Mouse (Mus musculus) subcutaneous adipose tissue, adult 2 months (tissue): ENCODE measurements around the gene Mcub. TPM values are rescaled to one million over a fixed set of nuclear protein-coding genes. Genes with fewer than 3 reads are reported as not detected.

Source experiments
- polyA plus RNA-seq: library from polyadenylated mRNA; depleted of rRNA; stranded (reverse); fragments of >200 nt; gene quantifications from 2 replicates; pipeline ENCODE4 v1.2.3, GENCODE M21; 2012; ENCODE audit warnings: low replicate concordance; rRNA removed

The Mcub gene
- polyA plus RNA-seq = 7.3 and 13.9 TPM in 2 replicates

DNA sequence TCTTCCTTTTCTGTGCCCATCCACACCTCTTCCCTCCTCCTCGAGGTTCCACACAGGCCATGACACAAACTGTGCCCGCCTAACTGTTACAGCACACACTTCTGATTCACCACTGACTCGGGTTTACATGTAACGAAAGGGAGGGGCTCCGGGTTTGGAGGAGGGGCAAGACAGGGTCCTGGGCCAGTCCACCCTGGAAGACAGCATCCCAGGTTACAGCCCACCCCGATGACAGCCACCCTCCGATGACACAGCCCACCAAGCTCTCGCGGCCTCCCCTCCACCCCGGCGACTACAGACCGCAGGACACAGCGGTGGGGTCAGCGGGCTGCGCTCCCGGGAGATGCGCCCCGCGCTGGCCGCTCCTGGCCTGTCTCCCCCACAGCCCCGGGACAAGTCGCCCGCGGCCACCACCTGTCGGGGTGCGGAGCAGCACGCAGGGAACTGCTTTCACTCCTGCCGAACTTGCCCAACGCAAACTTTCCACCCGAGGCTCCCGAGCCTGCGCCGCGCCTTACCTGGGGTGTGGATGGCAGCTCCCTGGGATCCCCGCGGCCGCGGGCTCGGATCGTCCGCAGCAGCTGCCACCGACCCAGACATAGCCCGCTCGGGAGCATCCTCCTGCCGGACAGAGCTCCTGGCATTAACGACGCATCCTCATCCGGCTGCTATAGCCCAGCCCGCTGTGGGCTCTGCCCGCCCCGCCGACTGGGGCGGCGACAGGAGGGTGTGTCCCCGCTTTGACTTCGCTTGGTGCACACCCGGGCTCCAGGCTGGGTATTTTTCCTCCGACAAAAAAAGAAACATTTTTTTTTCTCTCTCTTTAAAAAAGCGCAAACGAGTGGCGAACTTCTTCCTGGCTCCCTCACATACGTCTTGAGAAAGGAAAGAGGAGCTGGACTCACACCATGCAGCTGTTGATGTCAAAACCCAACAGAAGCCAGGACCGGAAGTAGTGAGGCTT lies at the start of gene Mcub:
Gene Mcub (minus strand): TSS at position 775 of the 964 bp plus-strand sequence.

DNA sequence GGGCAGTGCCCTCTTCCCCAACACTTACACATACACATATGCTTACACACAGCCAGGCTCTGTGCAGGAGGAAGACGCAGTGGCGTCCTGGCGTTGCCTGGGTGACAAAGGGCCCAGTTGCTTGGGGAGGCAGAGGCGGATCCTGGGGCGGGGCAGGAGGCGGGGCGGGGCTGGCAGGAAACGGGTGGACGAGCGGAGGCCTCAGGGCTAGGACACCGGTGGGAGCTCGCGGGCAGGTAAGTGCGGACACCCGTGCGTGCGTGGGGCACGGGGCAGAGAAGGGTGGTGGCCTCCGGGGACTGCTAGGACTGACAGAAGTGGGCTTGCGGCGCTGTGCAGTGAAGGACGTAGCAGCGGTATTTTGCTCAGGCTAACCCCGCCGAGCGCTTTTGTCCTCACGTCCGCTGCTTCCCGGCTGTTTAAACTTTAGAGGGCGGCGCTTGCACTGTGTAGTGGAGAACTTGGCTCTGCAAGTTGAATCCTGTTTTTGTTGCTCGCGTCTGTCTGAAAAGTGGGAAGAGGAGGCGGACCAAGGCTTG lies 68.7 kb downstream of the Mcub start, which contains the start of gene Casp6:
Gene Casp6 (plus strand): TSS at position 155 of the 539 bp plus-strand sequence.

DNA sequence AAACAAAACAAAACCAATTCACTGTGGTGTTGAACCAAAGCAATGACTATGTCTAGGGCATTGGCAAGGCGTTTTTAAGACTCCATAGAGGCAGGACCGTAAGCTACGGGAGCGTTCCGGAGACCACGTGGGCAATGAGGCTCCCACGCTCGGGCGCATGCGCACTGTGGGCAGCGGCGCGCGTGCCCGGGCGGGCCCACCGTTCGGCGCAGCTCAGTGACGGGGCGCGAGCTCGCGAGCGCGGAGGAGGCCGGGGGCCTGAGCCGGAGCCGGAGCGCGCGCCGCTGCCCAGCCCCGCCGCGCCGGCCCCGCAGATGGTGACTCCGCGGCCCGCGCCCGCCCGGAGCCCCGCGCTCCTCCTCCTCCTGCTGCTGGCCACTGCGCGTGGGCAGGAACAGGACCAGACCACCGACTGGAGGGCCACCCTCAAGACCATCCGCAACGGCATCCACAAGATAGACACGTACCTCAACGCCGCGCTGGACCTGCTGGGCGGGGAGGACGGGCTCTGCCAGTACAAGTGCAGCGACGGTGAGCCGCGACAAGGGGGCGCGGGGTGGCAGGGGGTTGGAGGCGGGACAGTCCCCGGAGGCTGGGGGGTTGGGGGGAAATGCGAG lies 91.5 kb downstream of the Mcub start, which contains the start of gene Pla2g12a:
Gene Pla2g12a (plus strand): TSS at position 202 of the 617 bp plus-strand sequence.

Other genes with a start within 250 kb of the Mcub start
- gene Egf, start 214.9 kb downstream of the Mcub start, polyA plus RNA-seq = 0.98 and 4.6 TPM in 2 replicates
- gene Lrit3, start 166.2 kb downstream of the Mcub start, polyA plus RNA-seq = not detected in 2 replicates
- gene Rrh, start 147.6 kb downstream of the Mcub start, polyA plus RNA-seq = 0.10 TPM in 1 of 2 replicates, not detected in the other
- 11.7 and 37.4 TPM in 2 replicates for gene Gar1, start 138.8 kb downstream of the Mcub start, polyA plus RNA-seq
- 0.85 and 11.9 TPM in 2 replicates for gene Cfi, start 134.3 kb downstream of the Mcub start, polyA plus RNA-seq
- gene Pla2g12a, start 91.6 kb downstream of the Mcub start, polyA plus RNA-seq = 63.5 and 83.3 TPM in 2 replicates
- 32.5 and 44.0 TPM in 2 replicates for gene Casp6, start 68.8 kb downstream of the Mcub start, polyA plus RNA-seq
- 56.6 and 76.3 TPM in 2 replicates for gene Sec24b, start 91.3 kb upstream of the Mcub start, polyA plus RNA-seq
- gene Col25a1, start 161.3 kb upstream of the Mcub start, polyA plus RNA-seq = 0.03 and 0.33 TPM in 2 replicates